Mouse (Mus musculus): Measurements from ENCODE around the gene Zbtb37. TPM values are rescaled to one million over a fixed set of nuclear protein-coding genes. Genes with fewer than 3 reads are reported as not detected.
"Not testable (repeated sequence)": the region's sequence is repeated elsewhere in the genome, so short reads cannot be mapped to it uniquely, and the experiment has no call there.

The Zbtb37 gene
- total RNA-seq, 1 experiment from 2014 or later = 12.9 TPM

GRCm38 (mm10) chr1:161032345-161032744 lies 2.3 kb downstream of the Zbtb37 start:
- DNase-seq = peak; percentile 75

DNA sequence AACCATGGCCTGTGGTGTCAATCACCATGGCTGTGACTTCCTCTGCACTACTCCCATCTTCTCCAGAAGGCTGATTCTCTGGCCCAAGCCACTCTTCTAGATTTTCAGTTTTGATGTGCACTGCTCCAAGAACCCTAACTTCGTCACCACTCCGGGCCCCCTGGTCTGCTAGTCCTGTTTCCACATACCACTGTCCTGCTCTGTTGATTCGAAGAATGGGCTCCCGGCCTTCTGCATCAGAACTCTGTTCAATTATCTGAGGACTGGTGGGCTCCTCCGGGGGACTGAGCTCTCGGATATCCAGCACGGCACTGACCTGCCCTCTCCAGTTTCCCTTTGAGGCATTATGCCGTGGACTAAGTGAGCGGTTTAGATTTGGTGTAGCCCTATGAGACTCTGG lies 2.8 kb downstream of the Zbtb37 start:
- DNase-seq = no peak

- no peak for DNase-seq
These were observed 4.6 kb downstream of the Zbtb37 start for GRCm38 (mm10) chr1:161030058-161030457.

- DNase-seq = not testable (repeated sequence)
These were observed 6.2 kb downstream of the Zbtb37 start for GRCm38 (mm10) chr1:161028427-161028826.

GRCm38 (mm10) chr1:161027196-161027595 lies 7.5 kb downstream of the Zbtb37 start:
- no peak for DNase-seq

- DNase-seq = peak; percentile 38
These were observed 9.0 kb downstream of the Zbtb37 start for GRCm38 (mm10) chr1:161025410-161026210.

DNA sequence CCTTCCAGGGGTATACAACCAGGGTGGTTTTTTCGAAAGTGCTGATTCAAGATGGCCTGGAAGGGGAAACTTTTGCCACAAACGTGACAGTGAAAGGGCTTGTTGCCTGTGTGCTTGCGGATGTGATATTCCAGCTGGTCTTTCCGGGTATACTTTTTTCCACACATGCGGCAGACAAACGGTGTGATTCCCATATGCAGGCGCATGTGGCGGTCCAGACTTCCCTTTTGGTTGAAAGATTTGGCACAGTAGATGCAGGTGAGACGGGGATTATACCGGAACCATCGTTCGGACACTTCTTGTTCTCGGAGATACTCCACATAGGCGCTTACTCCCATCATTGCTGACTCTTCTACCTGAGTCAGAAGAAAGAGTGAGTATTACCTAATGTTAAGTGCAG lies 14.6 kb downstream of the Zbtb37 start:
- DNase-seq = no peak

GRCm38 (mm10) chr1:161016378-161016777 lies 18.3 kb downstream of the Zbtb37 start:
- no peak for DNase-seq

- no peak for DNase-seq
These were observed 24.2 kb downstream of the Zbtb37 start for GRCm38 (mm10) chr1:161010436-161010835.

GRCm38 (mm10) chr1:161008038-161008437 lies 26.6 kb downstream of the Zbtb37 start:
- DNase-seq = no peak

GRCm38 (mm10) chr1:161006471-161006870 lies 28.2 kb downstream of the Zbtb37 start:
- no peak for DNase-seq

GRCm38 (mm10) chr1:161005526-161005925 lies 29.1 kb downstream of the Zbtb37 start:
- no peak for DNase-seq

DNA sequence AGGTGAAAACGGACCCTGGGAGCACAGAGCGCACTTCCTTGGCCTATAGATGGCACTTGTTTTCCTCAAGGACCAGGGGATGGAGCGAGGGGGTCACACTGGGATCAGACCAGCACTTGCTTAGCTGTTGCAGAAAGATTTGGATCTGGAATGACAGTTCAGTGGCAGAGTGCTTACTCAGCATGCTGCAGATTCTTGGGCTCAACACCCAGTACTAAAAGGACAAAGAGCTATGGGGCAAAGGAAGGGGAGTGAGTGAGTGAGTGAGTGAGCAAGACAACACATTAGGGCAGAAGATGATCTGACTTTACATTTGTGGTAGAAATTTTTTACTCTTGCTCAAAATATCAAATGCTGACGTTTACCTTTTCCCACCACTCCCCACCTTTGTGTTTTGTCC lies 29.7 kb downstream of the Zbtb37 start:
- no peak for DNase-seq

DNA sequence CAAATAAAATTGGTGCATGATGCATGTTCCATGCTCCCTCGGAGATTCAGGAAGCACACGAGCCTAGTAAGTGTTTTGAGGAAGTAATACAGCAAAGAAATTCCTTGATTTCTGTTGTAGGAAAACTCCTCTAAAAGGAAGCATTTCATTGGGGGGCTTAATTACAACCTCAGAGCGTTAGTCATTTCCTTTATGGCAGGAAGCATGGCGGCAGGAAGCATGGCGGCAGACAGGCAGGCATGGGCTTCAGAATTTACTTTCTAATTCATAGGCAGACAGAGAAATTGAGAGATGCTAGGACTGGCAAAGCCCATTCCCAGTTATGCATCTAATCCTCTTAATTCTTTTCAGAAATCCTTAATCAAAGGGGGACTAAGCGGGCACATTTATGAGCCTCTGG lies 40.8 kb downstream of the Zbtb37 start:
- no peak for DNase-seq

- DNase-seq = no peak
These were observed 45.3 kb downstream of the Zbtb37 start for GRCm38 (mm10) chr1:160989395-160989794.

- no peak for DNase-seq
These were observed 47.6 kb downstream of the Zbtb37 start for GRCm38 (mm10) chr1:160986881-160987635.

GRCm38 (mm10) chr1:160985477-160985876 lies 49.2 kb downstream of the Zbtb37 start:
- DNase-seq = no peak

DNA sequence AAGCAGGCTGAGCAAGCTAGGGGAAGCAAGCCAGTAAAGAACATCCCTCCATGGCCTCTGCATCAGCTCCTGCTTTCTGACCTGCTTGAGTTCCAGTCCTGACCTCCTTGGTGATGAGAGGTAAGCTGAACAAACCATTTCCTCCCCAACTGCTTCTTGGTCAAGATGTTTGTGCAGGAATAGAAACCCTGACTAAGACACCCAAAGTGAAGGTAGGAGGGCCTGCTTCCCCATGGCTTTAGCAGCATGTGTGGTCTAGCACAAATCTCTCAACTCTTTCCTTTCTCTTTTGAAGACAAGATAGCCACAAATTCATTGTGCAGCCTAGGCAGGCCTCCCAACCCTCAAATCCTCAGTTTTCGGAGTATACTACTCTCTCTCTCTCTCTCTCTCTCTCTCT lies 49.9 kb downstream of the Zbtb37 start:
- not testable (repeated sequence) for DNase-seq

- peak; percentile 23 for DNase-seq
These were observed 51.8 kb downstream of the Zbtb37 start for GRCm38 (mm10) chr1:160982887-160983286.

DNA sequence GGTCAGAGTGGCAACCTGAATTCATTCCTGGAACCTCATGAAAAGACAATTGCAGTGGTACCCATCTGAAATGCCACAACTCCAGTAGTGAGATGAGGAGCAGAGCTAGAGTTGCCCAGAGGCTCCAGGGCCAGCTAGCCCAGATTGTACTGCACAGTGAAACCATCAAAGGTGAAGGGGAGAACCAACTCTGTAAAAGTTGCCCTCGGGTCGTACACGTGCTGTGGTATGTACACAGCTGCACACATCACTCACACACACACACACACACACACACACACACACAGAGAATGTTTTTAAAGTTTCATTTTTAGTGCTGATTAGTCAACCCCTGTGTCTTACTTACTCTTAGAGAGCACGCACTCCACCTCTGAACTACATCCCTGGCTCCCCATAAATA lies 53.3 kb downstream of the Zbtb37 start:
- DNase-seq = no peak

GRCm38 (mm10) chr1:160980537-160981234 lies 54.0 kb downstream of the Zbtb37 start:
- no peak for DNase-seq

GRCm38 (mm10) chr1:160980021-160980420 lies 54.6 kb downstream of the Zbtb37 start:
- DNase-seq = no peak
